Mouse (Mus musculus) thymus, adult 2 months (tissue): ENCODE measurements around the gene Map2k2.

Experiments used
- CTCF ChIP-seq: fragments of 200-500 bp; IDR thresholded peaks from 2 replicates; pipeline ENCODE4 v1.5.1; 2012; ENCODE audit warnings: mild to moderate bottlenecking, control low read depth, low read length, moderate library complexity, borderline replicate concordance; ENCODE audit not compliant: control insufficient read depth, poor library complexity, insufficient read depth; ENCODE audit errors: extremely low read depth
- POLR2A ChIP-seq: fragments of 200-500 bp; IDR thresholded peaks from 2 replicates; pipeline ENCODE4 v1.6.1; 2012; ENCODE audit warnings: mild to moderate bottlenecking, low read length, control low read depth, moderate library complexity; ENCODE audit not compliant: control insufficient read depth, poor library complexity, insufficient read depth; ENCODE audit errors: extremely low read depth

DNA sequence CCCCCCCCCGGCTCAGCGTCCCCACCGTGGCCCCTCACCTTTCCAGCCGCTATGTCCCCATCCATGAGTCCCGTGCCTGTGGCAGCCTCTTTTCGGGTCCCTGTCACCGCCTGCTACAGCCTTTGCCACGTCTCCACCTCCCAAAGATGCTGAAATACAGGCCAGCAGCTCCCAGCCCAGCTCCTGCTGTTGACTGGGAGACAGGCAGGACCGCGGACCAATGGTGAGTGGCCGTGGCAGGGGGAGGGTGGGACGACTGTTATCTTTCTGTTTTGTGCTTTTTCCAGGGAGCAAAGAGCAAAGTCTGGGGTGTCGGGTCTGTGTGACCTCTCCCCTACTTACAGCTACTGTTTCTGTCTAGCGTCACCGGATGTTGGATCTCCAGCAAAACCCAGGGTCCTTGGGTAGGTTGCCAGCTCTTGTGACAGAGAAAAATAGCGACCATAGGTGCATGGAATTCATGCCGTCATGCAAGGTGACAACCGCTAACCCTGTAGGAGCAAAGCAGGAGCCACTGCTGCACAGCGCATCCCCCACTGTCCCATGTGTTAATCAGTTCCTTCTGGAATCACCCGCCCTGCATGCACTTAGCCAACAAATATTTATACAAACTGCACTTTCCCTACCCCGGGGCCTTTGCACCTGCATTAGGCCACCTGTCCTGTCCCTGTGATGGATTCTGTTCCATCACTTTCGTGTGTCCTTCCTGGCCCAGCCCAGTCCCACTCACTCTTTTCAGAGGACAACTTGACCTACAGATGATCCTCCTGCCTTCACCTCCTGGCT, 13.1 kb upstream of the Map2k2 start:
- no peak for TF ChIP-seq POLR2A
- TF ChIP-seq CTCF: no peak
